Mouse (Mus musculus): Measurements from ENCODE around the gene Gm10260. TPM values are rescaled to one million over a fixed set of nuclear protein-coding genes. Genes with fewer than 3 reads are reported as not detected.

Gm10260 gene
- polyA plus RNA-seq, 1 experiment, result 14.2 TPM

DNA sequence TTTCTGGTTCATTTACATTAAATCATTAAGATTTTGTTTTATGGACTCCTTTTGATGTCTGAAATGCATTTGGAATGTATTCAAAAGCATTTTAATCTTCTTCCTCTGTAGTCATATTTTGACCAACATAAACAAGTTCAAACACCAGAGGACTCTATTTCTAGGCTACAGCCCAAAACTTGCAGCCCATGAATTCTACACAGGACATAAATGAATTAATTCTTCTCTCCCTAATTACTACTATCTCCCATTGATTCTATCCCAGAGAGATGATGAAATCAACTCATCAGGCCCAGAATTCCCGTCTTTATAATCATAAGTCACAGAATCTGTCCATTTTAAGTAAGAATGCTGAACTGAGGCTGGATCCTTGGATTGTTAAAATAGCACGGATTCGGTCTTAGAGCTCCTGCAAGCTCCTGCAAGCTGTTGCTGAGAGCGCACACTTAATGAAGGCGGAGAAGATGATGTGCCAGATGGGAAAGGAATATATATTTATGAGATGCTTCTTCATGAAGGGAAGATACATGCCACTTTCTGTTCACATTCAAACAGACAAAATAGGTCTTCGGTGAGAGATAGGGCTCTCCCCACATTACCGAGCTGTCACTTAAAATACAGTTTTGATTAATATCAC is 7.7 kb upstream of the Gm10260 start:
- no peak for DNase-seq (ENCODE audit: low spot score)

DNA sequence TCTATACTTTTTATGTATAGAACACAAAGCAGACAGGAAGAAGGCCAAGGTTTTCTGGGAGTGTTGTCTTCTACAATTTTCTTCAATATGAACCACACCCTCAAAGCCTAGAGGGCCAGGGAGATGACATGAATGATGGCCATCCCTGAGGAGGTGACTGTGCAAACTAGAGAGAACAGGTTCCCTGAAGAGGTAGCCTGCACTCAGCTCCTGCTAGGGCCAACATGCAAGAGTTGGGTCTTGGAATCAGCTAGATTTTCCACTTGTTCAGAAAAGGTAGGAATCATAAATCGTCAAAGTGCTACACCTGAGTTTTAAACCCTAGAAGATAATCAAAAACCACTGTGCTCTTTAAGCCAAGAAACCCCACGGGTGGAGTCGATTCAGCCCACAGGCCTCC is 6.2 kb upstream of the Gm10260 start:
- no peak for DNase-seq (ENCODE audit: low spot score)

DNA sequence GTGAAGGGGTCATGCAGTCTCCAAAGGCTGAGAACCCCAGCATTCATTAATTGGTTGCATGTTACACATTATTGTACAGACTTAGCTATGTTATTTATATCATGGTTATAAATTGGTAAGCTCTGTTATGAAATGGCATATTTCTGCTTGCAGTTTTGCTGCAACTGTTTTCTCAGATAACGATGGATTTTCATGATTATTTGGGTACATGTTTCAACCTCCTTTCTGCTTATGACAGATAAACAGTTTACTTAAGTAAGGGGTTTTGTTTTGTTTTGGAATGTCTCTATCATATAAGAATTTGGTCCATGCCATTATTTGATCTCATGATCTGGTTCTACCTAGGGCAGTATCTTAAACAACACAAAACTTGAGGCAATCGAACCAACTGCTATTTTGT is 5.5 kb upstream of the Gm10260 start:
- DNase-seq (ENCODE audit: low spot score), result no peak

DNA sequence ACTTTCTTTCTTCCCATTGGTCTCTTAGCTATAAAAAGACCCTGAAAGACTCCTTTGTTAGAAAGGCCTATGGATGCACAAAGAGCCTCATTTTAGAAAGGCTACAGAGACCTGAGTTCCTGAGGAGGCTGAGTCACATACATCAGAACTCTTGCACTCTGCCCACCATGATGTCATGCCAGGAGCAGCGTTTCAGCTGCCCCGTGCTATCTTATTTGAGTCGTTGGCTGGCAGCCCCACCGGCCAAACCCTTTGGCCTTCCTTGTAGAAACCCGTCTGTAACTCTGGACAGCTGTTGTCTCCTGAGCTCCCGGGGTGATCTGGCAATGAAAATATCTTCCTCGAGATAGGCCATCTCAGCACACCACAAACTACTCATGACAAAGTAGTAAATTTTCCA is 3.6 kb upstream of the Gm10260 start:
- DNase-seq (ENCODE audit: low spot score), result no peak

DNA sequence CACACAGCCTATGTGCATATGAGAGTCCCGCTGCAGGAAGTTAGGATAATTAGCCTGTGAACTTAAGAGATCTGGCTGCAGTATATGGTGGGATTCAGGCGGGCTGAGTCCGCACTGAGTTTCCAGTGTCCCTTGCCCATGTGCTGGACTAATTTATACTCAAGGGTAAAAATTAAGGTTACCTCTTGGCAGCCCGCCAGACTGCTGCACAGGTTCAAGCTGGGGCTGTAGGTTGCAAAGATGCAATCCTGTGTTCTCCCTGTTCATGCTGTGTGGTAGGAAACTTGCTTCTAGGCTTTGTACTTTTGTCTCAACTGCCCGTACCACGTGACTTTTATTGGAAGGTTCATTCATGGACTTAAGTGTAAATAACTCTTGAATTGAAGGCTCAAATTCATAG is 3.0 kb upstream of the Gm10260 start:
- no peak for DNase-seq (ENCODE audit: low spot score)

DNA sequence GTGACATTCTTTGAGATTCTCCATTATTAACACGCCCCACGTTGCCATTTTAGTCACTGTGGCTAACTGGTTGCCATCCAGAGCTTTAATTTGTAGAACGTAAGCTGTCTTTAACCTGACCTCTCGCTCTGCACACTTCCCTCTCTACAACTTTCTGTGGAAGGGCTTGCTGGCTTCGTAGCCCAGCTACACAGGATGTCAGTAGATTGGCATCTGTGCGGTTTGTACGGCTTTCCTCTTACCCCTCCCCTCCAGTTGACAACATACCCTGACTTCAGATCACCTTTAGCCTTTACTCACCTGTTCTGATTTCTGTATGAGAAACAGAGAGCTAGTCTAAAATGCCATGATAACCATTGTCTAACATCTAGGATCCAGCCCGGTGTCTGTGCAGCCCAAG is 1.7 kb upstream of the Gm10260 start:
- DNase-seq (ENCODE audit: low spot score), result no peak

DNA sequence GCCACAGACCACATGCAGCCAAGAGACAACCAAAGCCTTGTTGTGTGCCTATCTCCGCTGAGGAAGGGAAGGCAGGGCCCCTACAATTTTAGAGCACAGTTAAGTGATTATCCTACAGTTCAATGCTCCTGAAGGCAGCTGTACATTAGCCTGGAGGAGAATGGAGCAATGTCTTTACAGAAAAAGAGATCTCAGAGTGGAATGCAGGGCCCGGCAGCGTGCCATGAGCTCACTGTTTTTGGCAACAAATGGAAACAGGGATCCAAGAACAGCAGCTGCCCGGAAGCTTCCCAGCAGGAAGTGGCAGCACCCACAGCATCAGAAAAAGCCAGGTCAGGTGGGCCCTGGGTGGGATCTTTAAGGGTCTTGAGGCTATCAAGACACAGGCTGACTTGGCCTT is 3.4 kb downstream of the Gm10260 start:
- DNase-seq (ENCODE audit: low spot score), result no peak

DNA sequence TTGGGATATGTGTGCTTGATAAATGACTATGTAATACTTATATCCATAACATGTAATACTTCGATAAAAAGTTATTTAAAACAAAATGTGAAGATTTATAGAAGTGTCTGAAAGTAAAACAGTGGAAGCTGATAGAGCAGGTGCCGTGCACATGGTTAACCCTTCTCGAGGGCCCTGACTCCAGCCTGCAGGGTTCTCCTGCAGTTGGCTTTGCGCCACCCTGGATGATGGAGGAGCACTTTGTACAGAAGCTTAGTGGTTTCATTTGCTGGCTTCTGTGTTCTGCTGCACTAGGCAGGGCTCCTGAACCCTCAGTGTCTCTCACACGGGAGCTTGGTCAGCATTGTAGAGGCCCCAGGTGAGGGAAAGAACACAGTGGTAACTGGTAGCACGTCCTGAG is 4.3 kb downstream of the Gm10260 start:
- no peak for DNase-seq (ENCODE audit: low spot score)

DNA sequence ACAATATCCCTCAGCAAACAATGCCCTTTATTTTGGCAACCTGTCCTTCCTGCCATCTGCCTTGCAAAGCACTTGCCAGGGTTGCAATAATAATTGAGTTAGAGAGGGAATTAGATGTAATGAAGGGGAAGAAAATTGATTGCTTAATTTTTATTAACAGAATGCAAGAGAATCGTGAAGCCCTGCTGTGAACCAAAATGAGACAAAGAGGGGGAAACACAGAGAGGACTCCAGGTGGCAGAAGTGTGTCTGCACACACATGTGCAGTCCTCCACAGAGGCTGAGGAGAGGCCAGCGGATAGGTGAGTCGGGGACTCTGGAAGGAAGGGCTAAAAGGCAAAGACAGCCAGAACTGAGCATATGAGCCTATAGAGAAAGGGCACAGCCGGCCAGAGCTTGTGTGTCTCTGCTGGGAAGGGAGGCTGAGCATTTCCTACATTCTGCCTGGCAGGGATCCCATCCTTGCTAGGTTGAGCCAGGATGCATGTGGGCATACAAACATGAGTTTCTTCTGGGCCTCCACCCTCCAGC is 9.5 kb downstream of the Gm10260 start:
- DNase-seq (ENCODE audit: low spot score), result no peak

DNA sequence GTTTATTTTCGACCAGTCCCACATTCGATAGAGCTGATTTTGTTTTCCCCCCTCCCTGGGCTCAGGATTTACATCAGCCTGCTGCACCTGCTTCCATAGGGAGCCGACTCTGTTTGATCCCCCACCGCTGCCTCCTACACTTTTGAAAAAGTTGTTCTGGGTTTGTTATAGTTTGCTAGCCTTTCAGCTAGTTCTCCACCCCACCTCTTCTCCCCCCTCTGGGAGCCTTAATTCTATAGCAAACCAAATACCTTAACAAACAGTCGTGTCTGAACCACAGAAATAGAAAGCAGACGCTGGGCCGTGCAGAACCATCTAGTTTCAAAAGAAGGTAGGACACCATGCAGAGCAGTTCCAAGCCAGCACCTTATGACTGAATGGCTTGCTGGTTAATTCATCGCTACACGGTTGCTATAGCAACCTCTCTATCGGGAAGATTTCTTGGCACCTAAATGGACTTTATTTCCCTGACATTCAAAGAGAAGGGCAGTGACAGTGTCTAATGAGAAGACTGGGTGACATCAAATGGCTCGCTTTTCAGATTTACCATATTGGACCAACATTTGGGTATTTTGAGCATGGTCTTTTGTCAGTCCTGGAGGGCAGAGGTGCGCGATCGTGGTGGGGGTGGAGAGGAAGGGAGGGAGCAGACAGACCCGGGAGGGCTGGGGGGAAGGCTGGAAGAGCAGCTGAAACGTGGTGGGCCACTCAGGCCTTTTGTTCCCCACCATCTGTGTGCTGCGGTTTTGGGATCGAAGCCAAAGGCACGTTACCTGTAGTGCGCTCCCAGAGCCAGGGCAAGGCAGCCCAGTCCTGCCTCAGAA is 13.2 kb downstream of the Gm10260 start:
- no peak for DNase-seq (ENCODE audit: low spot score)

DNA sequence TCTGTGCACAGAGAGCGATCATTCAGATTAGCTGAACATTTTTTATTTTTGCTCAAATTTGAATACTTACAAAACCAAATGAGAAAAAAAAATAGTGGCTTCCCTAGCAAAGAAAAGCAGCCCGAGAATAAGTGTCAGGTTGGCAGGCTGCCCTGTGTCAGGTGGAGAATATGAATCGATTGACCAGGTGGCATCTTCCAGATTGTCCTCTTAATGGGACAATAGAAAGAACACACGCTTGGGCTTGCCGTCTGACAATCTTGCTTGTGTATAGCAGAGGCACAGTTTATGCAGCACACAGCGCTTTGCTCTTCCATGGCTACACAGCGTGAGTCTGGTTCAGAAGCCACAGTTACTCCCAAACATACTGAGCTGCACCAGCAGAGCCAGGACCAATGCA is 15.8 kb downstream of the Gm10260 start:
- no peak for DNase-seq (ENCODE audit: low spot score)

DNA sequence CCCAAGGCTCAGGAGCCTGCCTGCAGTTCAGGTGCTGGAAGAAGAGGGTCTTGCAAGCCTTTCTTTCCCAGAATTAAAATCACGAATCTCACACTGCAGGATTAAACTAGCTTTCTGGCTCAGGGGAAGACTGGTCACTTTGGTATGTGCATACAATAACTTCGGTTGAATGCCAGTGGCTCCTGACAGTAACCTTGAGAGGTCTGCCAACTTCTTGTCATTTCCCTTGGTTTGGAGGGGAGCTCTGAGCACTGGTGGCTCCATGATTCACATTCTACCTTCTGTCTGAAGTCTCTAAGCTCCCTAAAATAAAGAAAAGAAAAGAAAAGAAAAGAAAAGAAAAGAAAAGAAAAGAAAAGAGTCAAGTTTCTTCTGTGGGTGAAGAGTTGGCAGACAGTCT is 16.4 kb downstream of the Gm10260 start:
- no peak for DNase-seq (ENCODE audit: low spot score)

DNA sequence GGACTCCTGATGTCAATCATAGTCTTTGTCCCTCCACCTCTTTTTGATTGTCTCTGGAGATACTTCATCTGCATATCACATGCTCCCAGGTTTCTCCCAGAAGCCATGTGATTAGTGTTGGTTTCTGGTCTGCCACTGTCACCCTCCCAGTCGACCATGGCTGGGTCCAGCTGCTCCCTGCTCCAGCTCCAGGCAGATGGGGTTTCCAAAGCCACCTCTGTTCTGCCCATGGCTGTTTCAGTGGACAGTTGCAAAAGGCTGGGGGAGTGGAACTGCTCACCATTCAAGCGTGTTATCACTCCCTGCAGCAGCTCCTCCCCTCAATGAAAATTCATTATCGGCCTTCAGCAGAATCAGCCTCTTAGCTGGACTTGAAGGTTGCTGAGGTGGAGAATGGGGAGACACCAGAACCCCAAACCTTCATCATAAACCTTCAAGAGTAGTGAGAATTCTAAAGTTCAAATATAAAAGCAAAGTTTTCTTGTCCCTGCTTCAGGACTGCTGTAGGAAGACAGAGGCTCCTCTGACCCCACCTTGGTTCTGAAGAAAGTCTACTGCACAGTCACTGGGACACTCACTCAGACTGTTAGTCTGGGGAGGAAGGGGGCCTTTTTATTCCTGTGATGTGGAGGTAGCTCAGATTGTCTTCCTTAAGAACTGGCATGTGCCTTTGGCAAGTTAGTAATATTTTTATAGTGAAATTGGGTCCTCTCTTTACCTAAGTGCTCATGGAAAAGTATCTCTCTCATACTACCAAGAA is 17.0 kb downstream of the Gm10260 start:
- DNase-seq (ENCODE audit: low spot score), result no peak

DNA sequence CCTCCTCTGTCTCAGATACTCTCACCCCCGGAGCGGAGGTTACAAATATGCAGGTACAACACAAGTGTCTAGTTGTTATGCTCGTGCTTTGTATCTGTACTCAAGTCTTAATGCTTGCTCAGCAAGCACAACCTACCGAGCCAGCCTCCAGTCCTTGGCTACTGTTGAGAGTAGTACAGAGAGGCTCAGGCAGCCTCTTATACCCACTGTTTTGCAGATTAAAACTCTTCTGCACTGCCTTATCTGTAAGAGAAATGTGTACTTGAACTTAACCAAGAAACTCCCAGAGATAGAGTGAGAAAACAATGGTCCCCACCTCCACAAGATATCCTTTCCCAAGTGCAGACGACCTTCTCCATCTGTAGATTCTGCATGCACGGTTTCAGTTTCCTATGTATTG is 24.5 kb downstream of the Gm10260 start:
- DNase-seq (ENCODE audit: low spot score), result no peak

DNA sequence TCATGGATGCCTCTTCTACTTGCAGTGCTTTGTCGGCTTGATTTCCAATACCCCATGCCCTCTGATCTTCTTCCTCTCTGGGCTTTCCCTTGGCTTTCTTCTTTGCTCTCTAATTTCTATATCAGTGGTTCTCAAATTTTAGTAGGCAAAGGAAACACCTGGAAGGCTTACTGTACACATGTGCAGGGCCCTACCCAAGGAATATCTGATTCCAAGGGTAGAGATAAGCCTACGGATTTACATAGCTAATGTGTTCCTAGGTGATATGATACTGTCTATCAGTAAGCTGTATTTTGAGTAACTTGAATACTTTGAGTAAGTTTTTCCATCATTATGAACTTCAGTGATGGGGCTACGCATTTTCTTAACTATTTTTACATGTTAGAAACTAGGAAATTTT is 25.7 kb downstream of the Gm10260 start:
- DNase-seq (ENCODE audit: low spot score), result no peak

DNA sequence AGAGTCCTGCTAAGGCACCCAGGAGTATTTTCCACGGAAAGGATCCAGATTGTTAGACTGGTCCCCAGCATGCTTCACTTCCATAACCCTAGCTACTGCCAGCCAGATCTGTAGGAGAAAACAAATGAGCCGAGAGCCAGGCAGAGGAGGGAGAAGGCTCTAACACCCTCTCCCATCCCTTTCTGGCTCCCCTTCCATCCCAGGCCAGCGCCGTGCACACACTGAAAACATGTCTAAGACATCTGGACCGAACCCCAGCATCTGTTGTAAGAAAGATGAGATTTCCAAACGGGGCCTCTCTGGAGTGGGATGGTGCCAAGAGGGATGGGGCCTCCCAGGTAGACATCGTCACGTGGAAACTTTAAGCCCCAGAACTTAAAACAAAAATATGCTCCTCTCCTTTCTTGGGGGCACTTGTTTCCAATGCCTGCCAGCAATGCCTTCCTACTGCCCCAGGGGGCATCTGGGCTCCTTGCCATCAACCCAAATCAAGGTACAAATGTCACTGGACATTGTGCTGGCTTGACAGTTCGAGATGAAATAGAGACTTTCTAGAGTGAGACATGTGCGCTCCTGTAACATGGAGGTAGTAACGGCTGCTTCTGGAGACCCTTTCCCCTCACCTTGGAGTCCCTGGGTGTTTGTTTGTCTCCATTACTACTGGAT is 35.1 kb downstream of the Gm10260 start:
- DNase-seq (ENCODE audit: low spot score), result no peak

DNA sequence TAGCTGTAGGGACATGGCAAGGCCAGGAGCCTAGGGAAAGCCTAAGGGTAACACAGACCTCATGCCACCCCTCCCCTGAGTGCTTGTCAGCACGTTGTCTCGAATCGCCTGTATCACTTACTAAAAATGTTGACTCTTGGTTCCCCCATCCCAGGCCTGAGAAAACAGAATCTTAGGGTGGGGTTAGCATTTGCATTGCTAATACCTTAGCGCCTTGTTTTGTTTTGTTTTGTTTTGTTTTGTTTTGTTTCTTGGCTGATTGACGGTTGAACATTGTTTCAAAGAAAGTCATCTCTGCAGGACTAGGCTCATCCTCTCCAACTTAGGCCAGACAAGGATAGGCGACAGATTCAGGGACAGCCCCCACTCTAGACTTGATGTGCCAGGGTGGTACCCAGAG is 35.9 kb downstream of the Gm10260 start:
- no peak for DNase-seq (ENCODE audit: low spot score)

DNA sequence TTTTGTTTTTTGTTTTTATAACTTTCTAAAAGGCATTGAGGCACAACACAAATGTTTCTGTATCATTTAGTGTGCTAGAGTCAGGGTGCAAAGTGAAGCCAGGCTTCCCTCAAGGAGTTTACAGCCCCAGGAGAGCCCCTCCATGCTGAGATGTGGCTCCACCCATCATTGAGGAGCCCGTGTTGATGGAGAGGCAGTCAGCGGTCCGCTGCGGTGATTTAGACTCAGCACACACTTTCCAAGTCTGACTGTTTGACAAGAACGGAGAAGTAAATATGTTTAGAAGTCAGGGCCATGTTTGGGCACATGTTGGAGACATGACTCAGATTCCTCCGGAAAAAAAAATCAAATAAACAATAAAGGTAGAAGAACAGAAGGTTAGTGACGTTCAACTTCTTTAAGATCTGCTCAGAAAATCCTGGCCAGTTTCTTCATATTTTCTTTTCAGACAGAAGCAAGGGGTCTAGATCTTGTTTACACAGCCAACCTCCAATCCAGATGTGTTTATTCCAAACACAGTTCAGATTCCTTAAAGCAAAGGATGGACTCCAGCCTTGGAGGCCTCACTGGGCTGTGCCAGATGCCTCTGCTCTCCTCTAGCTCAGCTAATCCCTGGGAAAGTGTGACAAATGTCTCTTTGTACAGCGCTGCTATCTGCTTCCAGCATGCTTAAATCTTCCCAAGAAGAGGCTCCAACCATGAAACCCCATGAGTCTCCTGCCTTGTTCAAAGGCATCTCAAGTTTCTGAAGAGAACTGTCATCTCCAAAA is 47.7 kb downstream of the Gm10260 start:
- no peak for DNase-seq (ENCODE audit: low spot score)

DNA sequence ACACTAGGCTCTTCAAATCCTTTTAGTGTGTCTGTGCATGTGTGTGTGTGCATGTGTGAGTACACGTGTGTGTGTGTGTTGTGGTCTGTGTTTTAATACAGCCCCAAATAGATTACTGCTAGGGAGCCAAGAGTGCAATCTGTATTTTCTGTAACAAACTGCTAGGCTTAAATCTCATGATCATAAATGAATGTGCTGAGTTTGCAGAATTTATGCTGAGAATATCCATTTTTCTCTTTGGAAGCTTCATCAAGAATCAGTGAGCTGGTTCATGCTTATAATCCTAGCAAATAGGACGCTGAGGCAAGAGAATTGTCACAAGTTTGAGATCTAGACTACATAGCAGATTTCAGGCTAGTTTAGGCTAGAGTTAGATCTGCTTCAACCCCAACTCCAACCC is 48.9 kb downstream of the Gm10260 start:
- no peak for DNase-seq (ENCODE audit: low spot score)
